Mouse (Mus musculus) brain, embryonic 14.5 days (tissue): ENCODE results near the gene Lsm6. TPM values are rescaled to one million over a fixed set of nuclear protein-coding genes. Genes with fewer than 3 reads are reported as not detected.
A peak's percentile ranks its signal among the peaks of the same experiment; 100 is the strongest.

Source experiments
- DNase-seq: peaks from one replicate; pipeline ENCODE4 v3.0.0-alpha.2; 2011; ENCODE audit warnings: low read depth
- CTCF ChIP-seq: fragments of 200-500 bp; IDR thresholded peaks from 2 replicates; pipeline ENCODE4 v1.5.1; 2012; ENCODE audit warnings: inconsistent platforms, mild to moderate bottlenecking, moderate library complexity, borderline replicate concordance; ENCODE audit not compliant: insufficient read depth, insufficient read length; ENCODE audit errors: extremely low read depth
- POLR2A ChIP-seq: fragments of 200-500 bp; IDR thresholded peaks from 2 replicates; pipeline ENCODE4 v1.6.1; 2012; ENCODE audit warnings: mild to moderate bottlenecking, inconsistent platforms, borderline replicate concordance; ENCODE audit not compliant: poor library complexity, insufficient read depth, insufficient read length, severe bottlenecking; ENCODE audit errors: extremely low read depth
- polyA plus RNA-seq: library from polyadenylated mRNA; depleted of rRNA; stranded (reverse); fragments of >200 nt; gene quantifications from 2 replicates; pipeline ENCODE4 v1.2.3, GENCODE M21; 2012; rRNA removed

Gene Lsm6
- polyA plus RNA-seq, 1 experiment, result 67.8 TPM

DNA sequence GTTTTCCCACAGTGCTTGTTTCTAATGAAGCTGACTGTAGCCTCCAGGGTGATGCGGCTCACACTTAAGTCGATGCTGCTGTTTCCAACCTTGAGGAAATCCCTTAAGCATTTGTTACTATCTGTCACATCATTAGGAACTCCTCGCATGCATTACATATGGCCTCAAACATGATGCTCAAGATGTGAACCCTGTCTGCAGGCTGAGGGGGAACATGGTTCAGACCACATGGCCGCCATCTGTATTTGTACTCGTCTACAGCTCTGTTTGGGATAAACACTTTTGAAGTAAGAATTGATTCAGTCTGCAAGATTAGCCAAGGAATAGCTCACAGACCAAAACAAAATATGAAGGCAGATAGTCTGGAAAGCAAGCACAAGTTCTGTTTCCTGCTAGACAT is 14.9 kb downstream of the Lsm6 start:
- TF ChIP-seq CTCF, result no peak
- TF ChIP-seq POLR2A, result no peak
- peak; percentile 52 for DNase-seq

DNA sequence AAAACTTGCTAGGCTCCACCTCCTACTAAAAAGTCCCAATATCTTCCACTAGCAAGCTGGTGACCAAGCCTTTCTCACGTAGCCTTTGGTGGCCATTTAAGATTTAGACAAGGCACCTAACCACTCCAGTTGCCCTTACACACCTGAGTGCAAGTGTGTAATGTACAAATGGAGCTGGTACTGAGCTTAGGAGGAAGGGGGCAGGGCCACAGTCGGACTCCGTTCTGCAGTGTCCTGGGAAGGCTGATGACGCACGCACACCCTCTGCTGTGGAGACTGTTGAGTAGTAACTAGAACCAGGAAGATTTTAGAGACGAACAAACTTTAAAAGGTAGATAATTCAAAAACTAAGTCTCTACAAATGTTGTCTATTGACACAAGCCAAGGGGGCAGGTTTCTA is 19.7 kb downstream of the Lsm6 start:
- TF ChIP-seq POLR2A (no peak), CTCF (no peak)
- no peak for DNase-seq

DNA sequence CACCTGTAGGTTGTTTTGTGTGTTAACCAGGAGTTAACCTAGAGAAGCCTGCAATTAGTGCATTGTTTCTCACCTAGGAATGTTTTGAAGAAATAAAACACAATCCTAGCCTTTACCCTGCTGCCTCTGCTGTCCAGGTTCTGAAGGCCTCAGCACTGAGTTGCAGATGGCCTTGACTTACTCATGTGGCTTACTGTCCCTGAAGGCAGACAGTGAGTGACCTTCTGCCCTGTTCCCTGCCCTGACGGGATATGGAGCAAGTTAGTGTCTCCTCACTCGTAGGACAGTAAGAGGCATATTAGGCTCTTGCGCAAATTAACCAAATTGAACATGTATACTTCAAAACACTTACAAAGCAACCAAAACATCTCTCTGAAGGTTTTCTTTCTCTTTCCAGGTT is 22.3 kb downstream of the Lsm6 start:
- no peak for TF ChIP-seq POLR2A
- DNase-seq, result no peak

DNA sequence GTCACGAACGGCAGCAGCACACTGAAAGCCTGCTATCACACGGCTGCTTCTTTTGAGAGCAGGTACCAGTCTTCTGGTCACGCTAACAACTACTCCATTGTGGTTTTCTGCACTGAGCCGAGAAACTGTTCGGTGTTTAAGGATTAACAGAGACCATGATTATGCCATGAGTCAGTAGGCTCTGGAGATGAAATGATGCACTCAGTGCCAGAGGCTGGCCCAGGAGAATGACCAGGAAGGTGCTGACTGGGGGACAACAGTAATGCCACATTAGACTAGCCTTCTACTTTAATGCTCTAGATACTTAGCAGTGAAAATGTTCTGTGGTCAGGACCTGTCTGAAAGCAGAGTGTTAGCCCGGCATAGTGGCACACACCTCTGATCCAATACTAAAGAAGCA is 23.0 kb downstream of the Lsm6 start:
- TF ChIP-seq POLR2A (no peak), CTCF (no peak)
- no peak for DNase-seq

DNA sequence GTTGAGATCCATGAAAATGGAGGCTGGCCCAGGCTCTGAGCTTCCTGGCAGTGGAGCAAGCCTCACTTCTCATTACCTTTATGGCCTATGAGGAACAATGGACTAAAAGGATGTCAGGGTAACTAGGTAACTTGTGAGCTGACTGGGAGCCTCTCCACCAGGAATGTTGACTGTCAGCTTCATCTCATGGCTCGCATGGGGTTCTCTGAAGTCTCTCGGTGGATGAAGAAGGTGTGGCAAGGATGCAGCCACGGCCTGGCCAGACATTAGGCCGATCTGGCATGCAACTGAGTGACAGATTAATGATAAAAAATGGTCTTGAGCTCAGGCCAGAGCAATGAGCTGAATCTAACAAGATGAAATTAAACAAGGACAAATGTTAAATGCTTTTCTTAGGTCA is 27.7 kb downstream of the Lsm6 start:
- TF ChIP-seq POLR2A (no peak), CTCF (no peak)
- no peak for DNase-seq

DNA sequence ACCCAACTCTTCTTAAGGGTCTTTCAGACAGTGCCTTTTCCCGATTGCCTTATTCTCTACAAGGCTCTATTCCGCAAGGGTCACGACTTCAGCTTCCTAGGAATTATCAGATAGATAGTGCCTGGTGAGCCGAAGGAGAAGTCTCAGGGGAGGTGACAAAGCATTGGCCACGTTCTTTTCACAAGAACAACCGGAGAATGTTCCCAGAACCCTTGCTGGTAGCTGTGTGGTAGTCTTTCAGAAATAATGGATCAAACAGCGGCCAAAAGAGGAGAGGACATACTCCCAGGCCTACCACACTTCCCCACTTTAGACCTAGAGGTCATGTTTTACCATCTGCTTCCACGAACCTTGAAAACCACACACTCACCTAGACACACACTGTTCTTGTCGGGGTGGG is 44.1 kb downstream of the Lsm6 start:
- TF ChIP-seq POLR2A (no peak), CTCF (no peak)

DNA sequence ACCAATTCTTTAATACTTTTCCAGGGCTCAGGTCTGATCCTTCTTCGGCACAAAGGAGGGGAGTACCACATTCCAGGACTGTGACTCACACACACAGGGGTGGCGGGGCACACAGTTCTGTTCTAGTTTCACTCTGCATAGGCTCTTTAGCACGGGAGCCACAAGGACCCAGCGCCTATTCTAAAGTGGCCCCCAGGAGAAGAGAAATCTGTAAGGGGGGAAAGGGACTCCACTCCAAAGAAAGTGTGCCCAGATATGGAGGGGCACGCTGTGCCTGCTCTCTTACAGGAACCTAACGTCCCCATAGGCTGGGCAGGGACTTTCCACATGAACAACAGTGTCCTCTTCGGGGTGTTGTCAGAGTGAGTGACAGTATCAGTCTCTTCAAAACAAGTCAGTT is 49.7 kb downstream of the Lsm6 start:
- no peak for DNase-seq

More for the DNA sequence above, 44.1 kb downstream of the Lsm6 start:
- DNase-seq, result no peak

DNA sequence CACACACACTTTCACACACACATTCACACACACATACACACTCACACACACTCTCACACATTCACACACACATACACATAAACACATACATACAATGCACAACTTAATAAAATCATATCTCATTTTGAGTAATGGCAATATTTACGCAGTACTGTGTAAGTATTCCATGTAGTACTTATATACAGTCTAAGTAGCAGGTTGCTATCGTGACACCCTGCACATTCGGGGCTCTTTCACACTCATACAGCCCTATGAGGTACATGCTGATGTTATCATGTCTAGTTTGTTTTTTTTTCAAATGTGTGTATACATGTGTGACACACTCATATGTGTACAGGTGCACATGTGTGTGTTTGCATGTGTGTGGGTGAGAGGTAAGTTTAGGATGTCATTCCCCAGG is 50.4 kb downstream of the Lsm6 start:
- no peak for TF ChIP-seq CTCF
- TF ChIP-seq POLR2A, result no peak
- DNase-seq, result no peak

More for the DNA sequence above, 49.7 kb downstream of the Lsm6 start:
- TF ChIP-seq CTCF, result no peak
- TF ChIP-seq POLR2A, result no peak

DNA sequence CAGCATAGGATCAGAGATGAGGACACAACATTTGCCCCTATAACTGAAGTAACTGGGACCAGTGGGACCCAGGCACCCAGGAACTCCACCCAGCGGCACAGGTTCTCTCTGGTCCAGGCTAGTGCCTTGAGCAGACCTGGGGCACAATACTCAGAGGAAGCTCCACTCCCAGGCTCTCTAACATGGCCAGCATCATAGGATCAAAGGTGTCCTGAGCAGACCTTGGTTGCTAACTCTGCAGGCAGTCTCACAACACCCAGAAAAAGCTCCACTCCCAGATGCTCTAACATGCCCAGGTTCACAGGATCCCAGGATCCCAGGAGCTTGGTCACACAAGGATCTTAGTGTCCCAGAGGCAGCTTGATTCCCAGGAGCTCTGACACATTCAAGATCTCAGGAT is 55.4 kb downstream of the Lsm6 start:
- TF ChIP-seq POLR2A (no peak), CTCF (no peak)

DNA sequence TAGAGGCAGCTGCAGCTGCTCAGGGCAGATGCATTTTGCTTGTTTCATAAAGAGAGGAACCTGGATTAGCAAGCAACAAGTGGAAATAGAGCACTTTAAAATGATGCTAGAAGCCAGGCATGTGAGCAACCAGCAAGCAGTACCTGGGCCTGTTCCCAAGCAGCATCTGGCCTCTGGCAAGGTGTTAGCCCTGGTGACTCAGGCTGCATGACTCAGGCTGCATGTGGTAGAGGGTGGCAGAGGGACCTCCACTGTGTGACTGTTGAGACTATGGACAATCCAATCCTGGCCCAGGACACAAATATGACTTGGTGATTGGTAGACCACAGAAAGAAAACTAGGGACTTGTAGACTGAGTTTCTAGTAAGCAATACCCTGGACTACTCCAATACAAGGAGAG is 56.0 kb downstream of the Lsm6 start:
- TF ChIP-seq POLR2A, result no peak
- TF ChIP-seq CTCF, result no peak
- DNase-seq, result no peak

More for the DNA sequence above, 55.4 kb downstream of the Lsm6 start:
- DNase-seq, result no peak

DNA sequence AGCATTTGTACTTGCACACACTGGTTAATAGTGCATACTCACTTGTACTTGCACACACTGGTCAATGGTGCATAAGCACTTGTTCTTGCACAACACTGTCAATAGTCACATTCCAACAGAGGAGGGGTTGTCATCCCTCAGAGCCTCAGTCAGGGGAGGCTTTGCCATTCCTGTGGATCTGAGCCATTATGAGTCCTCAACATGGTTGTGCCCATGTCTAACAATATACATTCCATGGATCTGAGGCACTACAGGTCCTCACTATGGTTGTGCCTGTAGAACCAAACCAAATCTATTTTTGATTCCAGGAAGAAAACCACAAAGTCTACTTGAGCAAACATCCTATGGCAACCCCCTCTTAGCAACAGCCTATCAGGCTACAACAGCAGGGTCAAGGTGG is 61.8 kb downstream of the Lsm6 start:
- TF ChIP-seq POLR2A, result no peak
- no peak for TF ChIP-seq CTCF
- no peak for DNase-seq

DNA sequence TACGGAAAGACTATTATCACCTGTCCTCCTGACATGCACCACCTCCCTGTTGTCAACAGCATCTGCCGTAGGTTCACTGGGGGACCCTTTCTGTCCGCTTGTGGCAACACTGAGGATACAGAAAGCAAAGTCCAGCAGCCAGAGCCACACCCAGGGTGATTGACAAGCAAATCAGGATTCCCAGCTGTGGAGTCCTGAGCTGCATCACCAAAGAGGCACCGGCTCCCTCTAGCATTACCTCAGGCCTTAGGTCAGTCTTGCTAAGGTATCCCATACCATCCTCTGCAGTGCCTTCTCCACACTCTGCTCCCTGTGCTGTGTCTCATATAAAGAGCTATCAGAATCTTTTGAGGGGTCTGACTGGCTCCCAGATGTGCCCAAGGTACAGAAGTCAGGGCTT is 66.0 kb downstream of the Lsm6 start:
- no peak for DNase-seq
- TF ChIP-seq POLR2A, result no peak
- no peak for TF ChIP-seq CTCF

Other genes starting within 250 kb of the Lsm6 start
- gene Zfp827, start 207.3 kb upstream of the Lsm6 start, polyA plus RNA-seq, result 33.9 and 48.6 TPM in 2 replicates